Mouse (Mus musculus): Measurements from ENCODE around the gene Cox17. TPM values are rescaled to one million over a fixed set of nuclear protein-coding genes. Genes with fewer than 3 reads are reported as not detected.

Gene Cox17
- polyA plus RNA-seq (2021; fragmentation: Nextera tagmentation): 772 and 802 TPM in 2 replicates
- long read RNA-seq, experiment 1, transcript Cox17-201 (3 exons, 444 nt): major isoform, 33 of 41 reads
- long read RNA-seq, experiment 1, partial matches to known transcripts: 0 of 41 reads
- long read RNA-seq, experiment 1, other reads (novel, unspliced or antisense): 5 of 41 reads
- long read RNA-seq, experiment 2, transcript Cox17-201 (3 exons, 444 nt): major isoform, 410 of 438 reads
- long read RNA-seq, experiment 2, partial matches to known transcripts: 0 of 438 reads
- long read RNA-seq, experiment 2, other reads (novel, unspliced or antisense): 27 of 438 reads

DNA sequence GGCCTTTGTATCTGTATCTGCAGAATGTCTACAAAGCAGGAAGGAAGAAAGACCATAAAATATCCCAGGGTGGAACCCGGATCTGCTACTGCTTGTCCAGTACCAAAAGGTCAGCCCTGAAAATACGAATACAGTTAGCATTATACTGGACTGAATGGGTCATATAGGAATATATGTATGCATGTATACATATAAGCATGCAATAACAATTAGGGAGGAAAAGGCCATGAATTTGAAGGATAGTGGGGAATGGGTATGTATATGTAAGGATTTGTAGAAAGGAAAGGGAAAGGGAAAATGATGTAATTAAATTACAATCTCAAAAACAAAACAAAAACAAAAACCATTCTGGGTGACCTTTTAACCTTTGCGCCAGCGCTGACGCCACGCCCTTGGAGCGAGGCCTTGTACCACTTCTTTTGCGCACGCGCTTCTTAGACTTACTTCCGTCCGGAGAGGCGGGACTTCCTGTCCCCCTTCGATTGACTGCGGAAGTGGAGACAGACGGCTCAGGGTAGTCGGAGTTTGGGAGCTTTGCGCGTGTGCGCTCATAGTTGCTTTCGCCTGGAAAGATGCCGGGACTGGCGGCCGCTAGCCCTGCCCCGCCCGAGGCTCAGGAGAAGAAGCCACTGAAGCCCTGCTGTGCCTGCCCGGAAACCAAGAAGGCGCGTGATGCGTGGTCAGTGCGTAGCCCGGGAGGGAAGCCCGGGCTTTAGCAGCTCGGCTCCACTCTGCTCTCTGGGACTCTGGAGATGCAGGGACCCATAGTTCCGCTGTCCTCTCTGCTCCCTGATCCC is at the start of gene Cox17, which contains the start of gene Gm21987:
Gene Cox17 (plus strand): TSS at position 463 of the 797 bp plus-strand sequence.
Gene Gm21987 (plus strand): TSS at position 512 of the 797 bp plus-strand sequence.

DNA sequence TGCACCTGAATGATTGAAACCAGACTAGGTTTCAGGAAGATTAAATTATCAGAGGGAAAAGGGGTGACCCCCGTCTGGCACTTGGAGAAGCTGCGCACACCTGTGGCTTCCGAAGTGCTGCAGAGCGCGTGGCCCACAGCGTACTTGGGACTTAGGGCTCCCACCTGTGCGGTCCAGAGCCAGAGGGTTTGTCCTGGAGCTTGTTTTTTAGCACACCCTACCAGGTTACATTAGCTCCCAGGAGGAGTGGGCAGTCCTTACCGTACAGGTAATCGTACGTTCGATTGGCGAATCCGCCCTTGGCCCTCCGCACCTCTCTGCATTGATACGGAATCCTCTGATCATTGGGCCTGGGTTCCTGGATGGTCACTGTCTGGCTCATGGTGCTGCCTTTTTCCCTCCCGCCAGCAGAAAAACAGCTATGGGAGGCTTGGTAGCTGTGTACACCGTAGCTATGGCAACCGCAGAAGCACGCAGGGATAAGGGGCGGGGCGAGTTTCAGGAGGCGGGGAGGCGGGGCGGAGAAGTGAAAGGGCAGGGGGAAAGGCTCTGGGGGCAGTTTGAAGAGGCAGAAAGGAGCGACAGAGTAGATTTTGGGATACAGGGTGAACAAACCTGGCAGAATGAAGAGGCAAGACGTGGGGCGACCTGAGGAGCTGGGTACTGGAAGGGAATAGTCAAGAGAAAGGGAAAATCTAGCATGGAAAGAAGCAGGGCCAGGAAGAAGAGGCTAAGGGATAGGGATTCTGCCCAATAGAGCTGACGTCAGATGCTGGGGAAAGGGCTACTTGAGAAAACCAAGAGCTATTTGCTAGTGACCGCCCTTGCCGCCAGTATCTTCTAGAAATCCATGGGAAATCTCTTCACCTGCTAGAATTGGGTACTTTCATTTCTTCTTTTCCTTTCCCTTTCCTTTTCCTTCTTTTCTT is 5.1 kb upstream of the Cox17 start, which contains the start of gene Maats1:
Gene Maats1 (minus strand): TSS at position 748 of the 929 bp plus-strand sequence.

DNA sequence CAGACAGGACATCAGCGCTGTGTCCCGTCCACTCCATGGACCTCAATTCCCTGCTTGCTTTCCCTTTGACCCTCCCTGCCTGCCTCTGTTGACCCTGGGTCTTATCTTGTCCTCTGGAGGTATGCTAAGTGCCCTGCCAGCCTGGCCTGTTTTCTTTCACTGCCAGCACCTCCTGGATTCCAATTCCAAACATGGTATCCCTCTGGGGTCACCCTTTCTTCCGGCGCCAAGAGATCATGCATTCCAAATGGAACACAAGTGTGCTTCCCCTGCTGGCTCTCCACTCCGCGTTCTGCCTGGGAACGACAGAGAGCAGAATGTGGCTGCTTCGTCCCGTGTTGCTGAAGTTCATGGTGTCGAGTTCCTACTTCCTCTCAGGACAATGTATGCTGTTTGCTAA is 15.1 kb downstream of the Cox17 start, which contains the start of gene Popdc2:
Gene Popdc2 (plus strand): TSS at position 277 of the 400 bp plus-strand sequence.

Other genes starting within 250 kb of the Cox17 start
- gene Nr1i2, start 52.2 kb upstream of the Cox17 start, polyA plus RNA-seq (2021; fragmentation: Nextera tagmentation): not detected in 2 replicates
- gene Maats1, start 4.8 kb upstream of the Cox17 start, polyA plus RNA-seq (2021; fragmentation: Nextera tagmentation): 0.60 and 0.75 TPM in 2 replicates
- not detected in 2 replicates for gene Gm21987, start within 50 bp of the Cox17 start, polyA plus RNA-seq (2021; fragmentation: Nextera tagmentation)
- gene Popdc2, start 15.2 kb downstream of the Cox17 start, polyA plus RNA-seq (2021; fragmentation: Nextera tagmentation): 0.26 and 0.83 TPM in 2 replicates
- gene Pla1a, start 86.2 kb downstream of the Cox17 start, polyA plus RNA-seq (2021; fragmentation: Nextera tagmentation): 0.55 and 1.3 TPM in 2 replicates
- gene Adprh, start 105.7 kb downstream of the Cox17 start, polyA plus RNA-seq (2021; fragmentation: Nextera tagmentation): 119 and 133 TPM in 2 replicates
- gene Cd80, start 108.6 kb downstream of the Cox17 start, polyA plus RNA-seq (2021; fragmentation: Nextera tagmentation): 0.19 and 0.39 TPM in 2 replicates
- 43.2 and 57.0 TPM in 2 replicates for gene Timmdc1, start 175.7 kb downstream of the Cox17 start, polyA plus RNA-seq (2021; fragmentation: Nextera tagmentation)
- gene Poglut1, start 203.3 kb downstream of the Cox17 start, polyA plus RNA-seq (2021; fragmentation: Nextera tagmentation): 33.8 and 37.9 TPM in 2 replicates
- 6.1 and 9.7 TPM in 2 replicates for gene Tmem39a, start 211.7 kb downstream of the Cox17 start, polyA plus RNA-seq (2021; fragmentation: Nextera tagmentation)